Mouse (Mus musculus): ENCODE results near the gene Dennd1c. TPM values are rescaled to one million over a fixed set of nuclear protein-coding genes. Genes with fewer than 3 reads are reported as not detected.

Dennd1c gene
- 3.3 TPM for polyA plus RNA-seq (2014; fragmentation: Illumina TruSeq; extraction: RNeasy Lipid Tissue Mini Kit (QIAGEN cat#74804); ENCODE audit: low replicate concordance)

DNA sequence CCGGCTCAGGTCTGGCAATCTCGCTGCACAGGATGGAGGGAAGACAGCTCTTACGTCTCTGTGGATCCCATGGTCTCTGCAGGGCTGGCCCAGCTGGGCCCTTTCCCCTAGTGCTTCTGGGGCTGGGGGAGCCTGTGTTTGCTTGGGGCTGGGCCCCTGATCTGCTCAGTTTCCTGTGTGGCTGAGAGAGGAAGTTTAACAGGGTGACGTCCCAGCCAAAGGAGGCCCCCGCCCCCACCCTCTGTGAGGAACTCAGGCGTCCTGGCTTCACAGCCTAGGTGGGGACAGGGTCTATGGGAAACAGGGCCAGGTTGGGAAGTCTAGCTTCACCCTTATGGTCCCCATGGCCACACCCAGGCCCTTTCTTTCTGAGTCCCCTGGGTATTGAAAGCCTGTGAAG lies at the start of gene Dennd1c:
TSS of gene Dennd1c (minus strand) at position 179 of the 400 bp plus-strand sequence.

DNA sequence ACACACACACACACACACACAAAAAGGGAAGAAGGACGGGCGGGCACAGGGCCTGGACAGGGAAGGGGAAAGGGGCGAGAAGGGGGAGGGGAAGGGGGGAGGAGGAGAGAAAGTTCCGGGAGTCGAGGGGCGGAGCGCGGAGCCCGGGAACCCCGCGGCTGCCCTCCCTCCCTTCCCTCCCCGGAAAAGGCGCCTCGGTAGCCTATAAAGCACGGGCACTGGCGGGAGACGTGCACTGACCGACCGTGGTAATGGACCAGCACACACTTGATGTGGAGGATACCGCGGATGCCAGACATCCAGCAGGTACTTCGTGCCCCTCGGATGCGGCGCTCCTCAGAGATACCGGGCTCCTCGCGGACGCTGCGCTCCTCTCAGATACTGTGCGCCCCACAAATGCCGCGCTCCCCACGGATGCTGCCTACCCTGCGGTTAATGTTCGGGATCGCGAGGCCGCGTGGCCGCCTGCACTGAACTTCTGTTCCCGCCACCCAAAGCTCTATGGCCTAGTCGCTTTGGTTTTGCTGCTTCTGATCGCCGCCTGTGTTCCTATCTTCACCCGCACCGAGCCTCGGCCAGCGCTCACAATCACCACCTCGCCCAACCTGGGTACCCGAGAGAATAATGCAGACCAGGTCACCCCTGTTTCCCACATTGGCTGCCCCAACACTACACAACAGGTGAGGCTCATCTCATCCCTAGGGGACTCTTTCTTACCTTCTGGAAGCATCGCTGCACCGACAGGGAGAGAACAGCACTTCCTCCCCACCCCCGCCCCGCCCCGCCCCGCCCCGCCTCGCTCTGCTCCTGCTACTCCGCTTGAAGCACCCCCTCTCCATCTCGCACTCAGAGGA lies 27.1 kb upstream of the Dennd1c start, which contains the start of gene Tnfsf9:
TSS of gene Tnfsf9 (plus strand) at position 145 of the 854 bp plus-strand sequence.

DNA sequence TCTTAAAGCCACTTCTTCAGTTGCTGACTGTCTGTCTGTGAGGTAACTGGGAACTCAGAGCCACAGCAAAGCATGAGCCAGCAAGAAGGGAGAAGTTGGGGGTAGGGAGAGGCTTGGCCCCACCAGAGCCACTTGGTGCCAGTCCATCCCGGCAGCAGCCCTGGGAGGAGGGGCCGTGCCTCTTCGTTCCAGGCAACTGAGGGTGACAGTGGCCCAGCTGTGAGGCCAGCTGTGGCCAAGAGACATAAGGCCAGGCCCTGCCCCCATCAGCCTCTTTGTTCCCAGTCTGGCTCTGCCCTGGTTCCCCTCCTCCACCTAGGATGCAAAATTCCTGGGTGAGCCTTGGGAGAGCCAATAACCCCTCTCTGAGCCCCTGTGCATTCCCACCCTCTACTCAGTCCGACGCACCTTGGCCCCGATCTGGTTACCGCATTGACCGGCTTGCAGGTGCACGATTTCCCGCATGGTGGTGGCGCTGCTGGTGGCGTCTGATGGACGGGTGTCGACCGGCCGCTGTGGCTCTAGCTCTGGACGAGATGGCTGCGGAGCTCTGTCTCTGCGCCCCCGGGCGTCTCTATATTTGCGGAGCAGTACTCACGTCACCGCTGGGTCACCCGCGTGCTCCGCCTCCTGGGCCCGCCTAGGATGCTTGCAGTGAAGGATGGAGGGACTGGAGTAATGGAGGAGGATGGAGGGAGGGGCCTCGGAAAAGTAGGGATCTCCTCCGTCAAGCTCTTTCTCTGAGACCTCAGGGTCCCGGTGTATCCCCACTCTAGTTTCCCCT lies 8.9 kb upstream of the Dennd1c start, which contains the start of gene Tubb4a:
TSS of gene Tubb4a (minus strand) at position 734 of the 784 bp plus-strand sequence.

DNA sequence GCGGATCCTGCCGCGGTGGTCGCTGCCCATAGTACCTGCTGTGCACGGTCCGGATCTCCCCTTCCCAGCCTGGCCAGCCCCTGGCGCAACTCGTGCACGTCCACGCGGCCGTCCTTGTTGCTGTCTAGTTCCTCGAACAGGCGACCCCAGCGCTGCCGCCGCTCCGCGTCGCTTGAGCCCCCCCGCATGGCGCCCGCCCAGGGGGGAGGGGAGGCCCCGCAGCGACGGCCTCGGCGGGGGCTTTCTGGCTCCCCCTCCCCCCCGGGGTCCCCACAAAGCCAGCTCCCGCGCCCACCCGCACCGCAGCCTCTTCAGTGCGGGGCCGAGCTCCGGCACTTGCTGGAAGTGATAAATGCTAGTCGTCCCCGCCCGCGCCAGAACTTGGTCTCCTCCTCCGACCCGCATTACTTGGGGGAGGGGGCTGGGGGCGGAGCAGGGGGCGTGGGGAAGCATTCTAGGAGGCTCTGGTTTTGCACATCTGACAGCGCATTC lies 18.8 kb downstream of the Dennd1c start, which contains the start of gene Slc25a23:
TSS of gene Slc25a23 (minus strand) at position 378 of the 492 bp plus-strand sequence.

DNA sequence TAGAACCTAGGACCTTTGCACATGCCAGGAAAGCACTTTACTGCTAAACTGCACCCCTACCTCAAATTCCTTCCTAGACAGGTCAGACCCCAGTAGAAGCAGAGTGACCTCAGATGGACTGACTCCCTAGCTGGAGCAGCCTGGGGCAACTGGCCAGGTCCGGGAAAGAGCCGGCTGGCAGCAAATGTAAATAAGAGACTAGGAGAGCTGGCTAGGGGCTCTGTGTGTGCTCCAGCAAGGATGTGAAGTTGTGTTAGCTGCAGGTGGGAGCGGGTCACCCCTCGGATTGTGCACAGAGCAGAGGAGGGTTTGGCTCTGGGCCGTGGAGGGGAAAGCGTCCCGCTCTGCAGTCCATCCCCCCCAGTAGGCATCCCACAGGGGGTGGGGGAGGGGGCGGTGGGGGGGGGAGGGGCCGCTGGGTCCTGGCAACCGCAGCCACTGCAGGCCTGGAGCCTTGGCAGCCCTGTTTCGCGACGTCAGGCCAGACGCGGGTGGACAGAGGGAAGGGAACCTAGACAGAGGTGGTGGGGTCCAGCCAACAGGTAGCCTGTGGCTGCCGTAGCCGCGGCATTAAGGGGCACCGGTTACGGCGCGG lies 19.3 kb downstream of the Dennd1c start, which contains the start of gene Crb3:
TSS of gene Crb3 (plus strand) at position 215 of the 595 bp plus-strand sequence.

DNA sequence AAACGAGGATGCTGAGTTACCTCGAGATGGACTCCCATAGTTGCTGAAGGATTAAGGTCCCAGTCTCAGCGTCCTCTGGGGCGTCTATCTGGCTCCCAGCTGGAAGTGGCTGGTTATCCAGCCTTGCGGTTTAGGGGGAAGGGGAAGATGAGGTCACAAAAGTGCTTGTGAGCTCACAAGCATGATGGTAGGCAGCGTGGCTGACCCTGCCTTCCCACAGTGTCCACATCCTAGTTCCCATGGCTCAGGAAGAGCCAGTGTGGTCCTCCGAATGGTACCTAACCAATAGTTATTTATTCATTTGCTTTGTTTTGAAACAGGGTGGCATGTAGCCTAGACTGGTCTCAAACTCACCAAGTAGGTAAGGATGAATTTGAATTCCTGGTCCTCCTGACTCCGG lies 36.8 kb downstream of the Dennd1c start, which contains the start of gene Slc25a41:
TSS of gene Slc25a41 (minus strand) at position 101 of the 400 bp plus-strand sequence.

DNA sequence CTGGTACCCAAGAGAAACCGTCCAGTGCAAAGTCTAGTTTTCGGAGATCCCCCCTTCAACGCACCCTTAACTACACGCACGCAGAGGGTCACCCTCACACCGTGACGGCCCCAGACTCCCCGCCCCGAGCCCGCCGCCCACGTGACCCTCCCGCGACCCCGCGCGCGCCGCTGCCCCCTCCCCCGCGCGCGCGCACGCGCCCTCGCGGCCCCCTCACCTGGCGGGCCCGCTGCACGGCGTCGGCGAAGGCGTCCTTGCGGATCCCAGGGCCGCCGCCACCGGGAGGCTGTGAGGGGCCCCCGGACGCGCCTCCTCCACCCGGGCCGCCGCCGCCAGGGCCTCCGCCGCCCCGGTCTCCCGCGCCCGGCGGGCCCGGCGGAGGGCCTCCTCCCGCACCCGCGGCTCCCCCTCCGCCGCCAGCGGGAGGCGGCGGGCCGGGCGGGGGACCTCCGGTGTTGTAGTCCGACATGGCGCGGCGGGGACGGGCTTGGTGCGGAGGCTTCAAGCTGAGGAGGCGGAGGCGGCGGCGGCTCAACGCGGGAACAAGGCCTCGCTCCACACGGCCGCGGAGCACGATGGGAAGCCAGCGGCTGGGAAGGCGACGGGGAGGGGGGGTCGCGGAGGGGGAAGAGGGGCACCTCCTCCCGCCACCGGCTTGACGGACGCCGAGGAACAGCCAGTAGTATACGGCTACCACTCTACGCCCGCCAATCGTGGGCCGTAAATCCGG lies 47.2 kb downstream of the Dennd1c start, which contains the start of gene Khsrp:
TSS of gene Khsrp (minus strand) at position 592 of the 730 bp plus-strand sequence.

Other genes with a start within 250 kb of the Dennd1c start
- gene Rfx2, start 247.5 kb downstream of the Dennd1c start, polyA plus RNA-seq (2014; fragmentation: Illumina TruSeq; extraction: RNeasy Lipid Tissue Mini Kit (QIAGEN cat#74804); ENCODE audit: low replicate concordance) = 0.11 TPM
- gene Acsbg2, start 204.1 kb downstream of the Dennd1c start, polyA plus RNA-seq (2014; fragmentation: Illumina TruSeq; extraction: RNeasy Lipid Tissue Mini Kit (QIAGEN cat#74804); ENCODE audit: low replicate concordance) = not detected
- not detected for gene 1700061G19Rik, start 203.0 kb downstream of the Dennd1c start, polyA plus RNA-seq (2014; fragmentation: Illumina TruSeq; extraction: RNeasy Lipid Tissue Mini Kit (QIAGEN cat#74804); ENCODE audit: low replicate concordance)
- 0.52 TPM for gene Mllt1, start 143.1 kb downstream of the Dennd1c start, polyA plus RNA-seq (2014; fragmentation: Illumina TruSeq; extraction: RNeasy Lipid Tissue Mini Kit (QIAGEN cat#74804); ENCODE audit: low replicate concordance)
- gene Acer1, start 96.4 kb downstream of the Dennd1c start, polyA plus RNA-seq (2014; fragmentation: Illumina TruSeq; extraction: RNeasy Lipid Tissue Mini Kit (QIAGEN cat#74804); ENCODE audit: low replicate concordance) = 5.1 TPM
- gene Clpp, start 88.2 kb downstream of the Dennd1c start, polyA plus RNA-seq (2014; fragmentation: Illumina TruSeq; extraction: RNeasy Lipid Tissue Mini Kit (QIAGEN cat#74804); ENCODE audit: low replicate concordance) = 0.63 TPM
- gene Alkbh7, start 81.2 kb downstream of the Dennd1c start, polyA plus RNA-seq (2014; fragmentation: Illumina TruSeq; extraction: RNeasy Lipid Tissue Mini Kit (QIAGEN cat#74804); ENCODE audit: low replicate concordance) = not detected
- not detected for gene Pspn, start 78.5 kb downstream of the Dennd1c start, polyA plus RNA-seq (2014; fragmentation: Illumina TruSeq; extraction: RNeasy Lipid Tissue Mini Kit (QIAGEN cat#74804); ENCODE audit: low replicate concordance)
- gene Gtf2f1, start 67.2 kb downstream of the Dennd1c start, polyA plus RNA-seq (2014; fragmentation: Illumina TruSeq; extraction: RNeasy Lipid Tissue Mini Kit (QIAGEN cat#74804); ENCODE audit: low replicate concordance) = 1.6 TPM
- not detected for gene Gm17949, start 67.0 kb downstream of the Dennd1c start, polyA plus RNA-seq (2014; fragmentation: Illumina TruSeq; extraction: RNeasy Lipid Tissue Mini Kit (QIAGEN cat#74804); ENCODE audit: low replicate concordance)
- 4.3 TPM for gene Khsrp, start 47.0 kb downstream of the Dennd1c start, polyA plus RNA-seq (2014; fragmentation: Illumina TruSeq; extraction: RNeasy Lipid Tissue Mini Kit (QIAGEN cat#74804); ENCODE audit: low replicate concordance)
- gene Slc25a41, start 36.9 kb downstream of the Dennd1c start, polyA plus RNA-seq (2014; fragmentation: Illumina TruSeq; extraction: RNeasy Lipid Tissue Mini Kit (QIAGEN cat#74804); ENCODE audit: low replicate concordance) = not detected
- gene Crb3, start 19.4 kb downstream of the Dennd1c start, polyA plus RNA-seq (2014; fragmentation: Illumina TruSeq; extraction: RNeasy Lipid Tissue Mini Kit (QIAGEN cat#74804); ENCODE audit: low replicate concordance) = 27.2 TPM
- gene Slc25a23, start 18.7 kb downstream of the Dennd1c start, polyA plus RNA-seq (2014; fragmentation: Illumina TruSeq; extraction: RNeasy Lipid Tissue Mini Kit (QIAGEN cat#74804); ENCODE audit: low replicate concordance) = 2.3 TPM
- not detected for gene Tubb4a, start 9.3 kb upstream of the Dennd1c start, polyA plus RNA-seq (2014; fragmentation: Illumina TruSeq; extraction: RNeasy Lipid Tissue Mini Kit (QIAGEN cat#74804); ENCODE audit: low replicate concordance)
- gene Tnfsf9, start 26.8 kb upstream of the Dennd1c start, polyA plus RNA-seq (2014; fragmentation: Illumina TruSeq; extraction: RNeasy Lipid Tissue Mini Kit (QIAGEN cat#74804); ENCODE audit: low replicate concordance) = not detected
- not detected for gene Cd70, start 71.3 kb upstream of the Dennd1c start, polyA plus RNA-seq (2014; fragmentation: Illumina TruSeq; extraction: RNeasy Lipid Tissue Mini Kit (QIAGEN cat#74804); ENCODE audit: low replicate concordance)
- not detected for gene Tnfsf14, start 115.7 kb upstream of the Dennd1c start, polyA plus RNA-seq (2014; fragmentation: Illumina TruSeq; extraction: RNeasy Lipid Tissue Mini Kit (QIAGEN cat#74804); ENCODE audit: low replicate concordance)
- gene C3, start 149.6 kb upstream of the Dennd1c start, polyA plus RNA-seq (2014; fragmentation: Illumina TruSeq; extraction: RNeasy Lipid Tissue Mini Kit (QIAGEN cat#74804); ENCODE audit: low replicate concordance) = 23.0 TPM
- 0.41 TPM for gene Gpr108, start 169.9 kb upstream of the Dennd1c start, polyA plus RNA-seq (2014; fragmentation: Illumina TruSeq; extraction: RNeasy Lipid Tissue Mini Kit (QIAGEN cat#74804); ENCODE audit: low replicate concordance)
- 1.5 TPM for gene Trip10, start 170.9 kb upstream of the Dennd1c start, polyA plus RNA-seq (2014; fragmentation: Illumina TruSeq; extraction: RNeasy Lipid Tissue Mini Kit (QIAGEN cat#74804); ENCODE audit: low replicate concordance)
- gene Vav1, start 200.6 kb upstream of the Dennd1c start, polyA plus RNA-seq (2014; fragmentation: Illumina TruSeq; extraction: RNeasy Lipid Tissue Mini Kit (QIAGEN cat#74804); ENCODE audit: low replicate concordance) = 1.1 TPM